Mouse (Mus musculus): ENCODE results near the gene Ier5.

The Ier5 gene

DNA sequence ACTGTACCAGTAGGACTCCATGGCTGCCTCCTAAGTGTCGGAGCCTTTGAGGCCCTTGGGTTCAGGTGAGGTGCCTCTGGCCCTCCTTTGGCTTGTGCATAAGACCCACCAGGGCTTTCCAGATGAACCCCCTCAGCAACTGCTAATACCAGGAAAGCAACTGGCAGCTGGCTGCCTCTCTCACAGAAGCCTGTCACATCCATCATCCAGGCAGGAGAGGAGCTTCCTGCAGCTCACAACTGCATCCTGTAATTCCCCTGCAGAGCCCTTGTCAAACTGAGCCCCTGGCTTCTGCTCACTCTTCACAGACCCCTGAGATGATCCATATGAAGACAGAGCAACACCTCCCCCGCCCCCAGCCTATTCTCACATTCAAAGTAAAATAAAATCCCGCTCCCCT, 21.8 kb downstream of the Ier5 start:
- 95% methylated on average over 3 of the region's 3 CpGs for WGBS

DNA sequence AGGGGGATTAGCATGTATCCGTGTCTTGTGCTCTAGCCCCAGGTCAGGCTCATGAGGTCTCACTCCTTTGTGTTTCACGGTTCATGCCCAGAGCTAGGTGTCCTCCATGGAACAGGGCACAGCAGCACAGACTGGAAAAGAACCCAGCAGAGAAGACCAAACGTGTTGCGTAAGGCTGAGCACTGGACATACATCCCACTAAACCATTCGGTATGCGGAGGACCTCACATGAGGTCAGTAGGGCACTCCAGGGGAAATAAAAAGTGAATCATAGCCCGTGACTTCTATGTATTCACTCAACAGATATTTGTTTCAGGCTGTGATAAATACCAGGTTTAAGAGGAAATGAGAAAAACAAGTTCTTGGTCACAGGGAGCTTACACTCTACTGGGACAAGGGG, 23.6 kb downstream of the Ier5 start:
- WGBS, result 95% methylated on average over 7 of the region's 7 CpGs

DNA sequence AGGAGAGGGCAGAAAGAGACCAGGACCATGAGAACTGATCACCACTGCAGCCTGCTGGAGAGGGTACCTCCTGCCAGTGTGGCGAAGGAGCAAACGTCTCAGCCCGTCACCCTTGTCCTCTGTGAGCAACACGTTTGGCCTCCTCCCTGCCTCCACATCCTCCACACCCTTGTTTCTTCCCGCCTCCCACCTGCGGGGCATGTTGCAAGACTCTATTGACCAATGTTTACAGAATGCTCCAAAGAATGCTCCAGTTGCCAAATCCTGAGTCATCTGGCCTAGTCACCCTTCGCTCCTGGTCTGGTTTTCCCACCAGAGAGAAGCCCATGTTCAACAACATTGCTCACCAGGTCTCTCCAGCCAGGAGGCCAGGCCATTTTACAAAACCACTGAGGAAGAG, 24.6 kb downstream of the Ier5 start:
- 86% methylated on average over 7 of the region's 7 CpGs for WGBS

DNA sequence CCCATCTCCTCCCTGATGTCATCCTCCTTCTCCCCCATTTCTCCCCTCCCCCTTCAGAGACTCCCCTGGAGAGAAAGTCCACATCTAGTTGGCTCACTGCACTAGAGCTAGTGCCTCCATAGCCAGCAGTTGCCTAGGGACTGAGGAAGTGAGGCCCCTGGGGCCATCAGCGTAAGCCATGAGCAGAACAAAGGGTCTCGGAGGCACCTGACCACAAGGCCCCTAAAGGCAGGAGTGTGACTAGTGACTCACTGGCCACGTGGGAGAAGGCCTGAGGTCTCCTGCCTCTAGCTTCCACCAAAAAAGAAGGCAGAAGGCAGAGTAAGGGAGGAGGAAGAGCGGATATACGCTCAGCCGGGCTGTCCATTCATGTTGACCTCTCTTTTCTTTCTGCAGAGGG, 25.5 kb downstream of the Ier5 start:
- WGBS, result 89% methylated on average over 6 of the region's 6 CpGs

DNA sequence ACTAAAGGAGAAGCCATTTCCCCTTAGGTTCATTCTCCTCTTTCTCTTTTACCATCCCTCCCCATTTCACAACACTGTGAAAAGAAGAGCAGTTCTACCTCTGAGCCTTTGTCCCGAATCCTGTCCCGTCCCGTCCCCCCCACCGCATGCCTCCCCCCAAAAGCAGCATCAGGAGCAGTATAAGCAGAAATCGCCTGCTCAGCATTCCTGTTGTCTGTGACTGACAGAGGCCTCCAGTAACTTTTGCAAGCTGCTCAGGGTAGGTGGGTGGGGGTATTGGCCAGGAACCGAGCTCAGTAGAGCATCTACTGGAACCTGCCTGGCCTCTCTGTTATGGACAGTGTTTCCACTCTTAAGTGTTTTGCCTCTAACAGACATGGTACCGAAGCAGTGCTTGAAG, 26.3 kb downstream of the Ier5 start:
- 75% methylated on average over 7 of the region's 7 CpGs for WGBS

DNA sequence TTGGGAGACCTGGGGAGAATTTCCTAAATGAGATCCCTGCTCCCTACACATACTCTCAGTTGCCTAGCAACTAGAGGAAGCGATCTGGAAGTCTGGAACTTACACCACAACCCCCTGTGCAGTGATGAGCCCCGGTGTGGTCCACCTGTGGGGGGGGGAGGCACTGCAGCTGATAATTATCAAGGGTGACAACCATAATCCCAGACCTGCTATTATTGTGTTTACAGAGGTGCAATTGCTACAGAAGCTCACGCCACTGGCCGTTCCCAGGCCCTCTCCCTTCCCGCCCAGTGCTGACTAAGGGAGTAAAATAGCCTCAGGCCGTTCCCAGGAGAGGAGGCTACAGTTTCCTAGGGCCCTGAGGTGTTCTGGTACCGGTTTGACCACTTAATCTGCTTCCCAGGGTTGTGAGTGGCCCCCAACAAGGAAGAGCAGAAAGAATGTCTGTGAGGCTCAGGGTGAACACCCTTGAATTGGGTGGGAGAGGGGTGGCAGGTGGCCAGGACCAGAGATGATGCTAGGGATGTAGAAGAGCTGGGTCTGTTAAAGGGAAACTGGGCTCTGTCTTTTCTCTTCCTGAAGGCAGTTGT, 28.1 kb downstream of the Ier5 start:
- WGBS, result 36% methylated on average over 7 of the region's 7 CpGs

DNA sequence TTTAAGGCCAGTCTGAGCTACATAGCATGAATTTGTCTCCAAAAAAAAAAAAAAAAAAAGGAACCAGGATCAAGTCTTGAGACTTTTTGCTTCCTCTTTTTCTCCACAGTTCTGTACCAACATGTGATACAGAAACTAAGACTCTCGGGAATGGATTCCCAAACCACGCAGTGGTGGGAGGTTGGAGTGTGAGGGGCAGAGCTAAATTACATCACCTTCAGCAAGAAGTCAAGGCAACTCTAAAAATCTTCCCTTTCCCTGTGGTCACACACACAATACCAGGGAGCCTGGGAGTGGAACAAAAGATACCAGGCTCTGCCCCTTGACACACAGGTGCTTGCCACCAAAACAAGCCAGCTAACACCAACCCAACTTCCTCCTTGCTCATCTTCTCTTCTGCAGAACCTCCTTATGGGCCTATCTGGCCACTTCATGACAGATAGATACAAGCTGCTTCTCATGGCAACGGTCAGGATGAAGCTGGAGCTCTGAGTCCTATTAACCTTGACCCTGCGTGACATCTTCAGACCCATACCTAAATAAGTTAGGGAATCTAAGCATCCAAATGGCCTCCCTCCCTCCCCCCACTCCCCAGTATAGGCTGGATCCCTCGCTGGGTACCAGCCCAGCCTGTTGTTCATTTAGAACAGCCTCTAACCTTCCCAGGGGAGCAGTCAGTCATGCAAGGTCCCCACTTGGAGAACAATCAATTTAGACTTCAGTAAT, 28.7 kb downstream of the Ier5 start:
- WGBS, result 63% methylated on average over 5 of the region's 5 CpGs

DNA sequence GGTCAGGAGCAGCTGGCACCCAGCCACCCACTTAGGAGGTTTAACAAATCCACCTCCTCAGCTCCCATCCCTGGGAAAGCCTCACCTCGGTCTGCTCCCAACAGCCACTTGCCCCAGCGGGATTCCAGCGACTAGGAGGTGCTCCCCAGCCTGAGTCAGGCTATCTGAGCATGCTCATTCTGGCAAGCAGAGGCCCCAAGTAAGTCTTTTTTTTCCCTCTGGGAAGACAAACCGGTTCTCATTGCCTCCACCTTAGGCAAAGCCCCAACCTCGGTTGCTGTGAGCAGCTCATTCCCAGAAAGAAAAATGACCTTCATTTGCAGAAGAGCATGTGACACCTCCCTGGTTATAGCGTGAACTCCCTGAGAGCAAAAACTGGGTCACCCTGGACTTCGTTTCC, 29.7 kb downstream of the Ier5 start:
- WGBS, result 47% methylated on average over 7 of the region's 7 CpGs

DNA sequence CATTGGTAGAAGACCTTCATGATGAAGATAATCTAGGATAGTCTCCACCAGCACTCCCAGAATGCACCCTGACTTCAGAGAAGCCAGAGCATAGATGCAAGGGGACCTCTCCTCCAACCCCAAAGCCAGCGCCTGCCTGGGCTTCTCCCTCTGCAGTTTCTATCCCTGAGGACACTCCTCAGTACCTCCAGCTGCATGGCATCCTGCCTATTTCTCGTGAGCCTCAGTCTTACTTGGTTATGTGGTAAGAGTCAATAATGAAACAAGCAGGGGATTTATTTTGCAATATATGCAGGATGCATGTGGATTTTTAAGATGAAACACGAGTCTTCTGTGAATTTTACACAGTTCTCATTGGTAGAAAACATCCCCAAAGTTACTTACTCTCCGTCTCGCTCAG, 33.2 kb downstream of the Ier5 start:
- whole genome bisulfite sequencing, result 93% methylated on average over 5 of the region's 5 CpGs

DNA sequence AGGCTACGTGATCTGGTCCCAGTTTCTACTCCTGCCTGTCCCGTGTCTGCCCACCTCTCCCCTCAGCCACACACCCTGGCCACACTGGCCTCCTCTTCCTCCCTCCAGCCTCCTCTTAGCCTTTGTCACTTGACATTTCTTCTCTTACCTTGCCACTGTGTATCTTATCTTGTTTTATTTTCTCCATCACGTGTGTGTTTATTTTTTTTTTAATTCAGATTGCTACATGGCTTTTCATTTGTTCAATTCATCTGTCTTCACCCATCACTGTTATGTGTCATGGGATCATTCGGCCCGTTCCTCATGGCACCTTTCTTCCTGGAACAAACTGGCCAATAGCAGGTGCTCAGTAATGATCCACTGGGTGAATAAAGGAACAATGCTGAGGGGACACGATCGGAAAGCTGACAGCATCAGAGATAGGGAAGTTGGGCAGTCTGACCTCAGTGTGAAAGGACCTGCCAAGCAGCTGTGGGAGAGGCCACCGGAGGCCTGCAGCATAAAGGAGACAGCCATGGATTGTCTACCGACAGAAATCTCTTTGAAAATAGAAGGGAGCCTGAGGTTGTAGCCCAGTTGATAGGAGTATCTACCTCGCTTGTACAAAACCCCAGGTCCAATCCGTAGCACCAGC, 34.3 kb downstream of the Ier5 start:
- WGBS, result 79% methylated on average over 11 of the region's 11 CpGs

DNA sequence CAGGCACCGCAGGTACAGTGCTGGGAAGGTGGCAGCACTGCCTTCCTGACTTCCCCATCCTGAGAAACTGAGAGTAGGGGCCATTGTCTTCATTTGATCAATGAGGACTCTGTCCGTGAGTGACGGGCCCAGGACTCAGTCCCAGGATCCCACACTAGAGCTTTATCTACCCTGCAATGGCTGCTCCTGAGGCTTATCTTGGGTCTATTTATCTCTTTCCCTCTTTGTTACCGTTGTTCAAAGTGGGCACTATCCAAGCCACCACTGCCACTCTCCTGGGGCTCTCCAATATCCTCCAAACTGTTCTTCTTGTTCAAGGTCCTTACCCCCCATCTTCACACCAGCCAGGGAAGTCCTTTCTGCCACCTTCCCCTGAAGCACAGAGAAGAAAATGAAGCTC, 34.8 kb downstream of the Ier5 start:
- WGBS, result 84% methylated on average over 4 of the region's 4 CpGs

DNA sequence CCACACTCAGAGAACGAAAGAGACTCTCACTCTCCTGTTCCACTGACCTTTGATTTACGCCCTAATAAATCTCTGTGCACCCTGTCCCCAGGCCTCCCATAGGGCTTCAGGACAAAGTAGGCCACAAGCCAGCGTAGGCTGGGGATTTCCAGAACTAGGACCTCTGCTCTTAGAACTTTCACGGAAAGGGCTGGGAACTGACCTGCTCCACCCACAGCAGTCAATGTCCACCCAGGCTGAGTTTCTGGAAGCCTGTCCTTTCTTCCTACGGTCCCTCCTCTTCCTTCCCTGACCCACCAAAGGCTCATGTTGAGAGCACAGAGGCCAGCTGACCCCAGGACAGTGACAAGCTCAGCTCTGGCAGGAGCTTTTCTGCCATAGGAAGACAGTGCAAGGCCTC, 35.3 kb downstream of the Ier5 start:
- WGBS, result 82% methylated on average over 5 of the region's 5 CpGs

DNA sequence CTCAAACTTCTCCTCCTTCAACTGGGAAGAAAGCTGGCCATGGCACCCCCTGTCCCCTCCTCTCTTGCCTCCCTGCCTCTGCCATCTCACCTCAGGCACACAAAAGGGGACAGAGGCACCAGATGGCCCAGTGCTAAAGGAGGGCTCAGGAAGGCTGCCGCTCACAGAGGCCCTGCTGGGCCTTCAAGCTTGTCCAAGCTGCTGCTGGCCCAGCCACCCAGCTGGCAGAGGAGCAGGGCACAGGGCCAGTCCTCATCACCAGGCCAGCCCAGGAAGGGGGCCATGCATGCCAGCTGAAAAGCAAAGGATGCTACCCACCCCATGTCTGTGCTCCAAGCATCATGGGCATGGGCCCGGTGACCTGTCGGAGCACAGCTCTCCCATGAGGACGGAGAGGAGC, 36.5 kb downstream of the Ier5 start:
- WGBS, result 83% methylated on average over 4 of the region's 4 CpGs

DNA sequence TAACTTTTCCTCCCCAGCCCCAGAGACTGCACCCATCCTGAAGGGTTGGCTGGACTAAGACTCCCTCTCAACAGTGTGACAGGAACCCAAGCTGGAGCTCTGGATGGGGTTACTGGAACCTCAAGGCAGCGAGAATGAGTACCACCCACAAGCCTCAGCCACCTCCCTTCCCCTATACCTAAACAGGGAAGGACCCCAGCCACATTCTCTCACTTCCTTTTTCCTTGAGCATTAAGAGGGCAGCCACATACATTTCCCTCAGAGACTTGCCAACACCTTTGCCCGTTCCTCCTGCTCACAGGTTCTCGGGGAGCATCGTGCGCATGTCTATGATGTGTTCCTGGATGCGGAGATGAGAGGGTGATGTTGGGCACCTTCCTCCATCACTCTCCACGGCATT, 37.4 kb downstream of the Ier5 start:
- WGBS, result 89% methylated on average over 7 of the region's 7 CpGs

DNA sequence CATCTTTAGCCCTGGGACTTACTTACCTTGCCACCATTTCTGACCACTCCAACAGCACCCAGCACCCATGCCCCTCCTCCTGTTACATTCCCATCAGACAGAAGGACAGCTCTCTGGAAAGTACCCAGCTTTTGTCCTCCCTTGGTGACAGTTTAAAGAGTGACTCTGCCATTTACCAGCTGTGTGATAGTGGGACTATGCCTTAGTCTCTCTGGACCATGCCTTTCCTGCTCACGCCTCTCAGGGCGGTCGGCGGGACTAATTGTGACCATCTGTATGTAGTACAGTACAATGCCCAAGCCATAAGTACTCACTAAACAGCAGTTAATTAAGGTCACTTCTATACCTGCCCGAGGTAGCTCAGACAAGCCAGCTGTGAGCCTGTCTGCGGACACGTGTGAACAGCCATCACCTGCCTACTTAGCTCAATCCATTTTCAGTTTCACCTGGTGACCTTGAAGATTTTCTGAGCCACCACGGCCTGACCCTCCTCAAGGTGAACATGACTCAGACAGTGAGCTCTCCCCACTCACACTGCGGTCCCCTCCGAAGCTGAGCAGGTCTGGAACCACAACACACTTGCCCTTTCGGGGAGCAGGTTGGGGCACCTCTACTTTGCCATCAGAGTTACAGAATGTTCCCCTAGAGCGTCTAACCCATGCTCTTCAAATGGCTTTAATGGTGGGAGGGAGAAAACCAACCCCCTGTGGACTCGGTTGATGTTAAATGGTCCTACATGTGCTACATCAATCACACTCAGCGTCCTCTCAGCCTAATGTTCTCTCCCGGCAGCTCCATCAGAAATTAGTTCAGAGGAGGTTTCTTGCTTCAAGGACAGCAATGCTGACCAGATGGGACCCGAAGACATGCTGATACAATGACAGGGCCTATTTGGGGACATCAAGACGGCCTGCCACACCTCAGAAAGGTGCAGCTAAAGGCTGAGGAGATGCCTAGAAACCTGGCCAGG, 38.3 kb downstream of the Ier5 start:
- 95% methylated on average over 17 of the region's 17 CpGs for WGBS

DNA sequence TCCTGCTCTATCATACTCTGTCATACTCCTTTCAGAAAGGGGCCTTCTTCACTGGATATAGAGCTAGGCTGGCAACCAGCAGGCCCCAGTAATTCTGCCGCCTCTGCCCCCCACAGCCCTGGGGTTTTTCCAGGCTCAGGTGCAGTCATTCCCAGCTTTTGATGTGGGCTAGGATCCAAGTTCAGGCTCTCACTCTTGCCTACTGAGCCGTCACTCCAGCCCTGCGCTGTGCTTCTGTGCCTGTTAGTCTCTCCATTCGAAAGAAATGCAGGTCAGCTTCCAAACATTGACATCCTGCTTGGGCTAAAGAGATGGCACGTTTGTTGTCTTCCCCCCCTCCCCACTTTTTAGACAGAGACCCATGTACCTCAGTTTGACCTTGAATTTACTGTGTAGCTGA, 39.2 kb downstream of the Ier5 start:
- 51% methylated on average over 5 of the region's 5 CpGs for WGBS

DNA sequence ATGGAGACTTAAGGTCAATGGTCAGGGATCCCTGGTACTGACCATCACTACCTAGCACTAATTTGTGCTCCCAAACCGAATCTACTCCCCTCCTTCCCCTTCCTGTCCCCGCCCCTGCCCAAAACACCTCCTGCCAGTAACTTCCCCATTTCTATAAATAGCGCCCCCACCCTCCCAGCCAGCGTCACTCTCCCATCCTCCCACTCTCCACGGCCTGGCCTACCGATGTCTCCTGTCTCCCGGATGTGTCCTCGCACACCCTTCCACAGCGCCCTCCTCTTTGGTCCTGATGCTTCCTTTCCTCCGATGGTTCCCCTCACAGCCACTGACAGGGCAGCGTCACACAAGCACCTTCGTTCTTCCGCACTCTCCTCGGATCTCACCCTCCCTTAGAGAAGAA, 39.9 kb downstream of the Ier5 start:
- WGBS, result 20% methylated on average over 14 of the region's 14 CpGs

DNA sequence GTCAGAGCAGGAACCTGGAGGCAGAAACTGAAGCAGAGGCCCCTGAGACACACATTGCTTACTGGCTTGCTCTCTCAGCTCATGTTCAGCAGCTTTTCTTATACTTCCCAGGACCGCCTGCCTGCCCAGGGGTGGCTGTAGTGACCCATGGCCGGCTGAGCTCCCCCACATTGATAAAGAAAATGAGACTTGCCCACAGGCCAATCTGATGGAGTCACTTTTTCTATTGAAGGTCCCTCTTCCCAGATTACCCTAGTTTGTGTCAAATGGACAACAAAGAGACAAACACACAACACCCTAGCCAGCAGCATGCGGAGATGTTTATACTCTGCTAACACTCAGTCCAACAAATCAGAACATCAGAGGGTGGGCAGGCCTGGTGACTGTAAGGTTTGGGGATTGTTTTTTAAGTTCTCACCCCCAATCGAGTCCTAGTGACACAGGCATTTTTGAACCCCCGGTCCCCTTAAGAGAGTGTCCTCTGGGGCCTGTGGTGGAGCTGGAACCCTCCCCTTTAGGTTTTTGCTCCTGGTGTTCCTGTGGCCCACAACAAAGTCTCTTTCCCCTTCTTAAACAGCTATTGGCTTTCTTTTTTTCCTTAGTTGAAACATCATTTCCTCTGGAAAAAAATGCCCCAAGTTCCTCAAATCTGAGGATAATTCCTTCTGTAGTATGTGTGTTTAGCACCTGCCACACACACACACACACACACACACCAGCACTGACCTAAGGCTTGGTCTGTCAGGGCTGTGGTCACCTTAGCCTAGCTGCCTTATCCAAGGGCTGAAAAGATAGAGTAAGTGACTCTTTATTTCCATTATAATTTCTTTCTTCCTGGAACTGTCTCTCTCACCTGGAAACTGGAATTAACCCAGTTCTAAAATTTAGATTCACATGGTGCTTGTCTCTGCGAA, 41.1 kb downstream of the Ier5 start:
- 72% methylated on average over 6 of the region's 6 CpGs for WGBS

DNA sequence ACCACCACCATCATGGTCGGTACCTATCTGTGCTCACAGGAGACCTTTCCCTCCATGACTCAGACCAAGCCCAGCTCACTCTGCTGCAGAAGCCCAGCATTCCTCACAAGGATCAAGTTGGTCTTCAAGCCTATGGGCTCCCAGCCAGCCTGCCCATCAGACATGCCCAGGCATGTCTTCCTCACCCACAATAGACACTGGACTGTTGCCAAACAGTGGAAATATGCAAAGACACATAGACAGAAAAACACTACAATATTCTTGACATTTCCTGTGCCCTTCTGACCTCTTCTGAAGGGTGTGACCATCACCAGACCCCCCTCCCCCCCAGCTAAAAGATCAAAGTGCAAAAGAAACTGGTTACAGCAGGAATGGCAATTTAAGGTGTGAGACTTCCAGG, 43.3 kb downstream of the Ier5 start:
- WGBS, result 100% methylated on average over 1 of the region's 1 CpGs

DNA sequence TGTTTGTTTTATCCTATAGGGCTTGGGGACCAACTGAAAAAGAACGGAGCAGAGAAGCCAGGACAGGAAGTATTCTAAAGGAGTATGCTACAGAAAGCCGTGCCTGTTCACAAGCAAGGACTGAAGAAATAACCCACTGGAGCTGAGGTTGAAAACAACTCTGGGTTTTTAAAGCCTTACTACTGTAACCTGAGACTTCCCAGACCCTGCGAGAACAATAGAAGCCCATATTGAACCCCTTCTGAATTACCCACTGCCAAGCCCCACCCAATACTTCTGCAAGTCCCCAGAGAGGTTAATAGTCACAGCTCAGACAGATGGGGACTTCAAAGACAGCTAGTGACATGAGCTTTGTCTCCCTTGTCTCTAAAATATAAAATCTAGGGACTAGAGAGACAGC, 44.4 kb downstream of the Ier5 start:
- 46% methylated on average over 3 of the region's 3 CpGs for WGBS

DNA sequence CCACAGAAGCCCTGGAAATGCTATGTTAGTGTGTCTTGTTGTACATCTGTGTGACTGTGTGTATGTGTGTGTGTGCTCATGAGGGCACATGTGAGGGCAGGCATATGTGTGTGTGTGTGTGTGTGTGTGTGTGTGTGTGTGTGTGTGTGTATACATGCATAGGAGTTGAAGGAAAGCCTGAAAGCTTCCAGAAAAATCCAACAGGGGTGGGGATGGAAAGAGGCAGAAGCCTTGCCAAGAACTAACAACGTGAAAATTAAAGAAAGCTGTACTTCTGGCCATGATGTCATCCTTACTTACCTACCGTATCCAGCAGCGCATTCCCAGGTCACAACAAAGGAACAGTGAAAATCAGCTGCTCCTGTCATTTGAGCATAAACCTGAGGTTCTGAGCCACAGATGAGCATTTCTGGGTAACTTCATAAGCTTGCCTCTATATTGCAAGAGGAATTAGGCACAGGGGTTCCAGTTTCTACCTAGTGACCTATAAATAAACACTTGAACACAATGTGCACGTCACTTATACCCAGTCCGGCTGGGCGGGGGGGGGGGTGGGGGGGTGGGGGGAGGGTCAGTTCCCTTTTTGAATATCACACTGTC, 45.0 kb downstream of the Ier5 start:
- WGBS, result 32% methylated on average over 6 of the region's 6 CpGs
